Mouse (Mus musculus) gastrocnemius, adult 2 months (tissue): Measurements from ENCODE around the gene Ndufb11. TPM values are rescaled to one million over a fixed set of nuclear protein-coding genes. Genes with fewer than 3 reads are reported as not detected.

Source experiments
- DNase-seq: peaks from one replicate; pipeline ENCODE4 v3.0.0; 2022
- H3K27ac ChIP-seq: fragments of 200-600 bp; 2 replicates; pipeline ENCODE4 v1.8.1; 2022; ENCODE audit warnings: mild to moderate bottlenecking
- H3K4me3 ChIP-seq: fragments of 200-600 bp; 2 replicates; pipeline ENCODE4 v1.8.1; 2022; ENCODE audit warnings: mild to moderate bottlenecking, moderate library complexity
- CTCF ChIP-seq: fragments of 200-600 bp; IDR thresholded peaks from 2 replicates; pipeline ENCODE4 v1.8.1; 2022; ENCODE audit warnings: antibody characterized with exemption, mild to moderate bottlenecking, moderate library complexity
- intact Hi-C: fragments of 180-260 bp; cut with DNase I; formaldehyde crosslinking; loops from one replicate; pipeline ENCODE4 v1.15.1; 2025
- total RNA-seq, 2 experiments: library from RNA; stranded (reverse); gene quantifications; 2 replicates each; pipeline ENCODE4 v1.2.3; 2021

Gene Ndufb11
- total RNA-seq, 2 experiments from 2014 or later: 399 to 541 TPM

DNA sequence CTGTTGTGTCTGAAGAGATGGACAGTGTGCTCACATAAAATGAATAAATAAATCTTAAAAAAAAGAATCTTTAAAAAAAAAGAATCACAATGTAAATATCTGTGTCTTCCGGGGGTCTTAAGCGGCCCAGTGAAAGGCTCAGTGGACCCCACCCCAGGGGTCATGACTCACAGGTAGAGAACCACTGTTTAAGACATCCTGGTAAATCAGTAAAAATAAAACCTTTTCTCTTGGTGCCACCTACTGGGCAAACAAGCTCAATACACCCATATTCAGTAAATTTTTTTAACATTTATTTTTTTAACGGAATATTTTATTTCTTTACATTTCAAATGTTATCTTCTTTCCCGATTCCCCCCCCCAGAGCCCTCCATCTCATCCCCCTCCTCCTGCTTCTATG, 29.5 kb downstream of the Ndufb11 start:
- intact Hi-C loops: loop anchor here (5.0 to 10.0 kb wide), 2 partner anchors 223 to 566 kb away; partner anchors contain the start of gene Rp2
- peak; percentile 61 for TF ChIP-seq CTCF
- no peak for DNase-seq
- H3K27ac ChIP-seq: no peak overlapping the region
- no peak overlapping the region for H3K4me3 ChIP-seq

DNA sequence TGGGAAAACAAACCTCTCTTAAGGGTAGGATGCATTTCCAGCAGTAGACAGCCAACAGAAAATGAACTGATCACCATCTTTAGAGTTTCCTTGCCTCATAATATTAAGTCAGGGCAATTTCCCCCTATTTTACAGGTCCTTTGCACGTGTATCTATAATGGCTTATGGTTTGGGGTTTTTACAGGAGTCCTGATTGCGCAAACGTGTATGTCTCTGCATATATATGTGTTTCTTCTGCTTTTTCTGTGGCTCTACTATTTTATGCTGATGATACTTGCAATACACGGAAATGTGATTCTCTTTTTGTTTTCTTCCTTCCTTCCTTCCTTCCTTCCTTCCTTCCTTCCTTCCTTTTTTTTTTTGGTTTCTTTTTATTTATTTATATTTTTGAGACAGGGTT, 43.5 kb downstream of the Ndufb11 start:
- intact Hi-C loops: no loop called here
- no peak for DNase-seq
- no peak for TF ChIP-seq CTCF
- no peak overlapping the region for H3K4me3 ChIP-seq
- H3K27ac ChIP-seq: no peak overlapping the region

GRCm38 (mm10) chrX:20572683-20573082, 44.7 kb downstream of the Ndufb11 start:
- intact Hi-C loops: no loop called here
- no peak for TF ChIP-seq CTCF
- H3K27ac ChIP-seq: no peak overlapping the region
- no peak for DNase-seq
- no peak overlapping the region for H3K4me3 ChIP-seq

DNA sequence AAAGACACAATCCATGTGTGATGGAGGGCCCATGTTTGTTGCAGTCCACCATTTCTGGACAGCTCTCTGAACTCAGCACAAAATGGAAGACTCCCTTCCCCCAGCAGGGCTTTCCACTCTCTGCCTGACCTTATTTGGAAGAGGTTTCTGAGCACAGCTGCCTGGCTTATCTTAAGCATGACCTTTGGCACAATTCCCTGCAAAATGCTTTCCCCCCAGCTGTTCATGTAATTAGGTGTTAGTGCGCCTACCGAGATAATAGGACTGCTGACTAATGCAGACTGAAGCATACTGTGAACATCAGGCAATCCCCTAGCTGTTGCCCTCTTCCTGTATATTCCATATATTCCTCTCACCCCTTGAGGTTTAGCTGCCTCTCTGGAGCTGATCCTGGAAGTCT, 46.4 kb downstream of the Ndufb11 start:
- no peak for DNase-seq
- intact Hi-C loops: no loop called here
- no peak for TF ChIP-seq CTCF
- H3K27ac ChIP-seq: no peak overlapping the region
- no peak overlapping the region for H3K4me3 ChIP-seq

Other genes starting within 250 kb of the Ndufb11 start
- gene Jade3, start 191.9 kb downstream of the Ndufb11 start, total RNA-seq: under 1 TPM; 0.36 to 0.41 TPM
- not detected for gene Rgn, start 67.8 kb downstream of the Ndufb11 start, total RNA-seq
- 10 to 100 TPM in 1 of 2 experiments, 1 to 10 TPM in 1; 9.8 to 11.1 TPM for gene Rbm10, start 116 bp downstream of the Ndufb11 start, total RNA-seq
- 100 to 1,000 TPM; 135 to 149 TPM for gene Uba1, start 40.7 kb upstream of the Ndufb11 start, total RNA-seq
- 100 to 1,000 TPM; 119 to 130 TPM for gene Cdk16, start 70.3 kb upstream of the Ndufb11 start, total RNA-seq
- 1 to 10 TPM; 1.2 to 2.8 TPM for gene Usp11, start 86.3 kb upstream of the Ndufb11 start, total RNA-seq
- gene Araf, start 180.2 kb upstream of the Ndufb11 start, total RNA-seq: 10 to 100 TPM; 87.8 to 98.0 TPM